Mouse (Mus musculus) hindbrain, embryonic 10.5 days (tissue): Measurements from ENCODE around the gene Fam171a2. TPM values are rescaled to one million over a fixed set of nuclear protein-coding genes. Genes with fewer than 3 reads are reported as not detected.
"Not testable (repeated sequence)": the region's sequence is repeated elsewhere in the genome, so short reads cannot be mapped to it uniquely, and the experiment has no call there.

Source experiments
- DNase-seq: peaks from one replicate; pipeline ENCODE4 v3.0.0-alpha.2; 2017; ENCODE audit warnings: low spot score
- H3K27ac ChIP-seq: fragments of 300-500 bp; sonication (generic); 2 replicates; pipeline ENCODE4 v1.5.1; 2016; ENCODE audit warnings: mild to moderate bottlenecking, moderate library complexity
- H3K27me3 ChIP-seq: fragments of 300-500 bp; sonication (generic); 2 replicates; pipeline ENCODE4 v1.6.1; 2016; ENCODE audit warnings: mild to moderate bottlenecking; ENCODE audit not compliant: poor library complexity, insufficient read depth, severe bottlenecking
- H3K36me3 ChIP-seq: fragments of 300-500 bp; sonication (generic); 2 replicates; pipeline ENCODE4 v1.6.1; 2016; ENCODE audit warnings: mild to moderate bottlenecking, moderate library complexity
- H3K4me1 ChIP-seq: fragments of 300-500 bp; sonication (generic); replicated peaks from 2 replicates; pipeline ENCODE4 v1.6.1; 2016; ENCODE audit warnings: mild to moderate bottlenecking
- H3K4me3 ChIP-seq: fragments of 300-500 bp; sonication (generic); 2 replicates; pipeline ENCODE4 v1.5.1; 2016; ENCODE audit warnings: mild to moderate bottlenecking, moderate library complexity
- H3K9me3 ChIP-seq: fragments of 300-500 bp; sonication (generic); 2 replicates; pipeline ENCODE4 v1.6.1; 2016; ENCODE audit warnings: mild to moderate bottlenecking, moderate library complexity
- WGBS: fragments of 180-500 bp; shearing (Covaris S2); methylation state at CpG from one replicate; pipeline ENCODE4 v1.1.7; 2016; 5-methylcytosine and 5-hydroxymethylcytosine counted together
- polyA plus RNA-seq: library from polyadenylated mRNA; unstranded; fragments of >200 nt; fragmentation: Nextera tagmentation; extraction: Ambion mirVana; gene quantifications from 2 replicates; pipeline ENCODE4 v1.2.1, GENCODE M21; 2016

Gene Fam171a2
- polyA plus RNA-seq, 1 experiment from 2014 or later: 8.3 TPM

DNA sequence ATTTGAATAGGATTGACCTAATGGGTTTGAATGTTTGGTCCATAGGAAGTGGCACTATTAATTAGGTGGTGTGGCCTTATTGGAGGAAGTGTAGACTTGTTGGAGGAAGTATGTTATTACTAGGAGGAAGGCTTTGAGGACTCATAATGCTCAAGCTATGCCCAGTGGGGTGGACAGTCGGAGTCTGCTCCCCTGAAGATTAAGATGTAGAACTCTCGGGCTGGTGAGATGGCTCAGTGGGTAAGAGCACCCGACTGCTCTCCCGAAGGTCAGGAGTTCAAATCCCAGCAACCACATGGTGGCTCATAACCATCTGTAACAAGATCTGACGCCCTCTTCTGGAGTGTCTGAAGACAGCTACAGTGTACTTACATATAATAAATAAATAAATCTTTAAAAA, 58.0 kb downstream of the Fam171a2 start:
- not testable (repeated sequence) for DNase-seq, H3K4me3 ChIP-seq, H3K9me3 ChIP-seq, H3K27me3 ChIP-seq, H3K36me3 ChIP-seq, H3K27ac ChIP-seq
- 92% methylated on average over 4 of the region's 5 CpGs for WGBS
- peaks cover 21% of the 10 kb centered on the region for H3K4me1 ChIP-seq

Other genes starting within 250 kb of the Fam171a2 start
- gene Hdac5, start 217.5 kb downstream of the Fam171a2 start, polyA plus RNA-seq: 70.3 and 101 TPM in 2 replicates
- gene BC030867, start 198.8 kb downstream of the Fam171a2 start, polyA plus RNA-seq: 20.9 and 28.3 TPM in 2 replicates
- gene Asb16, start 178.9 kb downstream of the Fam171a2 start, polyA plus RNA-seq: 0.08 TPM in 1 of 2 replicates, not detected in the other
- gene Tmub2, start 162.8 kb downstream of the Fam171a2 start, polyA plus RNA-seq: 52.3 and 69.6 TPM in 2 replicates
- gene Atxn7l3, start 151.1 kb downstream of the Fam171a2 start, polyA plus RNA-seq: 16.8 and 18.7 TPM in 2 replicates
- gene Ubtf, start 127.9 kb downstream of the Fam171a2 start, polyA plus RNA-seq: 82.6 and 91.7 TPM in 2 replicates
- 35.8 and 38.0 TPM in 2 replicates for gene Slc4a1, start 81.5 kb downstream of the Fam171a2 start, polyA plus RNA-seq
- gene Rundc3a, start 54.3 kb downstream of the Fam171a2 start, polyA plus RNA-seq: 23.5 and 57.0 TPM in 2 replicates
- gene Slc25a39, start 39.7 kb downstream of the Fam171a2 start, polyA plus RNA-seq: 236 TPM in 2 replicates
- 76.8 and 88.9 TPM in 2 replicates for gene Grn, start 17.4 kb downstream of the Fam171a2 start, polyA plus RNA-seq
- 5.6 and 8.3 TPM in 2 replicates for gene Itga2b, start 22.4 kb upstream of the Fam171a2 start, polyA plus RNA-seq
- 63.0 and 66.5 TPM in 2 replicates for gene Gpatch8, start 108.7 kb upstream of the Fam171a2 start, polyA plus RNA-seq
- gene Gm11627, start 131.8 kb upstream of the Fam171a2 start, polyA plus RNA-seq: 9.0 and 9.1 TPM in 2 replicates
- gene Fzd2, start 156.7 kb upstream of the Fam171a2 start, polyA plus RNA-seq: 31.8 and 36.9 TPM in 2 replicates
- 0.17 and 0.57 TPM in 2 replicates for gene Meioc, start 216.0 kb upstream of the Fam171a2 start, polyA plus RNA-seq